Mouse (Mus musculus): ENCODE results near the gene Spata4. TPM values are rescaled to one million over a fixed set of nuclear protein-coding genes. Genes with fewer than 3 reads are reported as not detected.

The Spata4 gene
- total RNA-seq, 2 experiments from 2014 or later, result 0.43 TPM; not detected in 1

Other genes with a start within 250 kb of the Spata4 start
- 1 to 10 TPM; 1.9 to 2.1 TPM for gene Asb5, start 71.2 kb upstream of the Spata4 start, total RNA-seq (2021)
- 10 to 100 TPM; 47.5 to 51.0 TPM for gene Spcs3, start 70.8 kb upstream of the Spata4 start, total RNA-seq (2021)

All from left cerebral cortex, postnatal 10 days (tissue).